Mouse (Mus musculus) embryonic facial prominence, embryonic 13.5 days (tissue): ENCODE results near the gene Cd180. TPM values are rescaled to one million over a fixed set of nuclear protein-coding genes. Genes with fewer than 3 reads are reported as not detected.

Experiments used
- ATAC-seq: fragments of 200-750 bp; cut with Nextera tagmentation; 2 replicates; pipeline ENCODE4 v1.8.0; 2017; ENCODE audit warnings: low read depth; ENCODE audit not compliant: insufficient number of reproducible peaks, insufficient read depth, low FRiP score, low TSS enrichment
- H3K27ac ChIP-seq: fragments of 300-500 bp; sonication (generic); 2 replicates; pipeline ENCODE4 v1.5.1; 2015; ENCODE audit warnings: moderate library complexity, mild to moderate bottlenecking, inconsistent platforms
- H3K27me3 ChIP-seq: fragments of 300-500 bp; sonication (generic); 2 replicates; pipeline ENCODE4 v1.6.1; 2015; ENCODE audit warnings: mild to moderate bottlenecking, inconsistent platforms
- H3K36me3 ChIP-seq: fragments of 300-500 bp; sonication (generic); 2 replicates; pipeline ENCODE4 v1.6.1; 2015; ENCODE audit warnings: mild to moderate bottlenecking, inconsistent platforms
- H3K4me1 ChIP-seq: fragments of 300-500 bp; sonication (generic); 2 replicates; pipeline ENCODE4 v1.6.1; 2015; ENCODE audit warnings: inconsistent platforms
- H3K4me2 ChIP-seq: fragments of 300-500 bp; sonication (generic); 2 replicates; pipeline ENCODE4 v1.6.1; 2015; ENCODE audit warnings: moderate library complexity, mild to moderate bottlenecking, inconsistent platforms
- H3K4me3 ChIP-seq: fragments of 300-500 bp; sonication (generic); 2 replicates; pipeline ENCODE4 v1.5.1; 2015; ENCODE audit warnings: mild to moderate bottlenecking, inconsistent platforms
- H3K9ac ChIP-seq: fragments of 300-500 bp; sonication (generic); 2 replicates; pipeline ENCODE4 v1.6.1; 2015; ENCODE audit warnings: mild to moderate bottlenecking, inconsistent platforms
- H3K9me3 ChIP-seq: fragments of 300-500 bp; sonication (generic); 2 replicates; pipeline ENCODE4 v1.6.1; 2016; ENCODE audit warnings: inconsistent platforms
- whole genome bisulfite sequencing: fragments of 180-500 bp; shearing (Covaris S2); methylation state at CpG from one replicate; pipeline ENCODE4 v1.1.7; 2015; ENCODE audit warnings: mixed read lengths; 5-methylcytosine and 5-hydroxymethylcytosine counted together
- polyA plus RNA-seq: library from polyadenylated mRNA; unstranded; fragments of >200 nt; fragmentation: Nextera tagmentation; extraction: Ambion mirVana; gene quantifications from 2 replicates; pipeline ENCODE4 v1.2.1, GENCODE M21; 2015

Gene Cd180
- 0.55 and 0.91 TPM in 2 replicates for polyA plus RNA-seq

- Histone ChIP-seq H3K4me1 (peaks cover 4% of the 10 kb centered on the region; the same call in 1 of the 2 replicates), H3K27me3 (no peaks in the 10 kb centered on the region), H3K9me3 (no peaks in the 10 kb centered on the region), H3K4me3 (no peak within 1 kb of the TSS), H3K9ac (no peak within 1 kb of the TSS), H3K36me3 (no peaks in the 10 kb centered on the region), H3K4me2 (no peak within 1 kb of the TSS), H3K27ac (no peak within 1 kb of the TSS)
- no peak for ATAC-seq
- 76% methylated on average over 8 of the region's 8 CpGs for WGBS
Measured at GRCm38 (mm10) chr13:102693341-102693801, at the start of gene Cd180. Cd180 (plus strand) TSS chr13:102693558.

GRCm38 (mm10) chr13:102644344-102644743 lies 49.0 kb upstream of the Cd180 start:
- 15% methylated on average over 8 of the region's 8 CpGs for WGBS
- Histone ChIP-seq H3K4me3 (no peak overlapping the region), H3K27ac (peak overlapping the region; percentile 33; the same call in 1 of the 2 replicates), H3K4me1 (peaks cover 21% of the 10 kb centered on the region), H3K9ac (no peak overlapping the region), H3K27me3 (no peaks in the 10 kb centered on the region), H3K36me3 (no peaks in the 10 kb centered on the region), H3K4me2 (peak overlapping the region; percentile 30), H3K9me3 (no peaks in the 10 kb centered on the region)
- no peak for ATAC-seq

GRCm38 (mm10) chr13:102644789-102645551 lies 48.4 kb upstream of the Cd180 start:
- Histone ChIP-seq H3K4me2 (peak overlapping the region; percentile 30), H3K4me3 (no peak overlapping the region)
- WGBS = 22% methylated on average over 17 of the region's 17 CpGs

GRCm38 (mm10) chr13:102646271-102646771 lies 47.0 kb upstream of the Cd180 start:
- H3K9me3 ChIP-seq = no peaks in the 10 kb centered on the region
- no peaks in the 10 kb centered on the region for H3K27me3 ChIP-seq
- no peak overlapping the region for H3K27ac ChIP-seq
- no peak overlapping the region for H3K9ac ChIP-seq
- H3K4me3 ChIP-seq = no peak overlapping the region
- H3K36me3 ChIP-seq = no peaks in the 10 kb centered on the region
- H3K4me1 ChIP-seq = peaks cover 21% of the 10 kb centered on the region
- WGBS = 61% methylated on average over 10 of the region's 10 CpGs
- H3K4me2 ChIP-seq = no peak overlapping the region
- no peak for ATAC-seq

More at GRCm38 (mm10) chr13:102644789-102645551, 48.4 kb upstream of the Cd180 start:
- Histone ChIP-seq H3K9ac (no peak overlapping the region), H3K9me3 (no peaks in the 10 kb centered on the region), H3K27me3 (no peaks in the 10 kb centered on the region), H3K4me1 (peaks cover 21% of the 10 kb centered on the region), H3K36me3 (no peaks in the 10 kb centered on the region), H3K27ac (no peak overlapping the region)
- ATAC-seq = peak; percentile 62; the same call in 1 of the 2 replicates

GRCm38 (mm10) chr13:102647511-102647910 lies 45.8 kb upstream of the Cd180 start:
- Histone ChIP-seq H3K9ac (no peak overlapping the region), H3K4me2 (no peak overlapping the region), H3K4me3 (no peak overlapping the region), H3K27ac (0 out of 2 replicates have a peak overlapping the region, but pooled peaks have one; percentile 33), H3K36me3 (no peaks in the 10 kb centered on the region), H3K9me3 (no peaks in the 10 kb centered on the region), H3K27me3 (no peaks in the 10 kb centered on the region), H3K4me1 (peaks cover 25% of the 10 kb centered on the region)
- no peak for ATAC-seq
- 43% methylated on average over 4 of the region's 4 CpGs for WGBS

GRCm38 (mm10) chr13:102652303-102652889 lies 41.0 kb upstream of the Cd180 start:
- no peak for ATAC-seq
- Histone ChIP-seq H3K27ac (no peak overlapping the region), H3K9me3 (no peaks in the 10 kb centered on the region), H3K4me3 (no peak overlapping the region), H3K27me3 (no peaks in the 10 kb centered on the region), H3K9ac (no peak overlapping the region), H3K36me3 (no peaks in the 10 kb centered on the region), H3K4me1 (peaks cover 19% of the 10 kb centered on the region), H3K4me2 (no peak overlapping the region)
- 78% methylated on average over 6 of the region's 6 CpGs for WGBS

GRCm38 (mm10) chr13:102655071-102655570 lies 38.2 kb upstream of the Cd180 start:
- ATAC-seq = no peak
- Histone ChIP-seq H3K27ac (no peak overlapping the region), H3K27me3 (no peaks in the 10 kb centered on the region), H3K9me3 (no peaks in the 10 kb centered on the region), H3K4me2 (no peak overlapping the region), H3K4me3 (no peak overlapping the region), H3K4me1 (peaks cover 23% of the 10 kb centered on the region), H3K9ac (no peak overlapping the region), H3K36me3 (no peaks in the 10 kb centered on the region)
- WGBS = 75% methylated on average over 2 of the region's 2 CpGs

- no peaks in the 10 kb centered on the region for H3K27me3 ChIP-seq
- H3K27ac ChIP-seq = no peak overlapping the region
- no peak for ATAC-seq
- H3K4me1 ChIP-seq = peaks cover 23% of the 10 kb centered on the region
- no peak overlapping the region for H3K4me3 ChIP-seq
- H3K9me3 ChIP-seq = no peaks in the 10 kb centered on the region
- 68% methylated on average over 11 of the region's 11 CpGs for WGBS
- no peaks in the 10 kb centered on the region for H3K36me3 ChIP-seq
- H3K4me2 ChIP-seq = no peak overlapping the region
- no peak overlapping the region for H3K9ac ChIP-seq
Measured at GRCm38 (mm10) chr13:102656153-102656690, 37.1 kb upstream of the Cd180 start.

- Histone ChIP-seq H3K9ac (no peak overlapping the region), H3K36me3 (no peaks in the 10 kb centered on the region), H3K9me3 (no peaks in the 10 kb centered on the region), H3K27ac (no peak overlapping the region), H3K4me2 (no peak overlapping the region), H3K4me1 (peaks cover 18% of the 10 kb centered on the region), H3K4me3 (no peak overlapping the region), H3K27me3 (0 out of 2 replicates have a peak, but pooled peaks cover 2% of the 10 kb centered on the region)
- ATAC-seq = no peak
- WGBS = 77% methylated on average over 6 of the region's 6 CpGs
Measured at GRCm38 (mm10) chr13:102658223-102658839, 35.0 kb upstream of the Cd180 start.

GRCm38 (mm10) chr13:102664041-102664440 lies 29.3 kb upstream of the Cd180 start:
- H3K4me2 ChIP-seq = no peak overlapping the region
- H3K4me3 ChIP-seq = no peak overlapping the region
- H3K9ac ChIP-seq = no peak overlapping the region
- no peak for ATAC-seq
- H3K36me3 ChIP-seq = no peaks in the 10 kb centered on the region
- 0 out of 2 replicates have a peak, but pooled peaks cover 3% of the 10 kb centered on the region for H3K27me3 ChIP-seq
- H3K9me3 ChIP-seq = no peaks in the 10 kb centered on the region
- no peaks in the 10 kb centered on the region for H3K4me1 ChIP-seq
- no peak overlapping the region for H3K27ac ChIP-seq
- WGBS = 72% methylated on average over 6 of the region's 6 CpGs
